Mouse (Mus musculus): ENCODE measurements at regions not wholly inside any gene's neighbourhood (a gene's known extent, or its start where the extent isn't known, plus 50 kb on each side); places are given as distances from the start of the nearest gene placed in this dataset.

- H3K9ac ChIP-seq: no peak overlapping the region
- H3K36me3 ChIP-seq (ENCODE audit: insufficient read depth): no peaks in the 10 kb centered on the region
- DNase-seq: no peak
- no peak overlapping the region for H3K27ac ChIP-seq (ENCODE audit: low read depth, low read length)
- no peaks in the 10 kb centered on the region for H3K27me3 ChIP-seq (ENCODE audit: insufficient read depth, low read length)
- no peak overlapping the region for H3K4me2 ChIP-seq (ENCODE audit: low read depth)
- ATAC-seq: no peak
- H3K9me3 ChIP-seq (ENCODE audit: low read length): no peaks in the 10 kb centered on the region
- WGBS: 59% methylated on average over 2 of the region's 2 CpGs
- no peak overlapping the region for H3K4me3 ChIP-seq (ENCODE audit: low read depth, low read length)
- H3K4me1 ChIP-seq (ENCODE audit: insufficient read depth): no peaks in the 10 kb centered on the region
- no peak for TF ChIP-seq CTCF (IDR thresholded peaks at IDR 0.05; ENCODE audit: low read depth)
These were observed 54.9 kb downstream of the Cbln1 start for GRCm38 (mm10) chr8:87417466-87417865.

- Histone ChIP-seq H3K36me3 (ENCODE audit: insufficient read depth) (no peaks in the 10 kb centered on the region), H3K4me3 (ENCODE audit: low read depth, low read length) (no peak overlapping the region), H3K9me3 (ENCODE audit: low read length) (no peaks in the 10 kb centered on the region), H3K4me2 (ENCODE audit: low read depth) (no peak overlapping the region), H3K4me1 (ENCODE audit: insufficient read depth) (no peaks in the 10 kb centered on the region), H3K9ac (no peak overlapping the region), H3K27me3 (ENCODE audit: insufficient read depth, low read length) (no peaks in the 10 kb centered on the region), H3K27ac (ENCODE audit: low read depth, low read length) (no peak overlapping the region)
- DNase-seq (no peak), ATAC-seq (no peak)
- 86% methylated on average over 3 of the region's 3 CpGs for WGBS
- no peak for TF ChIP-seq CTCF (IDR thresholded peaks at IDR 0.05; ENCODE audit: low read depth)
These were observed 57.3 kb downstream of the Cbln1 start for GRCm38 (mm10) chr8:87415051-87415630.

GRCm38 (mm10) chr8:87389016-87389415 lies 83.4 kb downstream of the Cbln1 start:
- Histone ChIP-seq H3K4me1 (ENCODE audit: insufficient read depth) (no peaks in the 10 kb centered on the region), H3K36me3 (ENCODE audit: insufficient read depth) (no peaks in the 10 kb centered on the region), H3K27me3 (ENCODE audit: insufficient read depth, low read length) (no peaks in the 10 kb centered on the region), H3K9me3 (ENCODE audit: low read length) (no peaks in the 10 kb centered on the region), H3K4me3 (ENCODE audit: low read depth, low read length) (no peak overlapping the region), H3K9ac (no peak overlapping the region), H3K4me2 (ENCODE audit: low read depth) (no peak overlapping the region), H3K27ac (ENCODE audit: low read depth, low read length) (no peak overlapping the region)
- ATAC-seq: no peak
- WGBS: 91% methylated on average over 2 of the region's 2 CpGs
- TF ChIP-seq CTCF (IDR thresholded peaks at IDR 0.05; ENCODE audit: low read depth): no peak
- DNase-seq: no peak

GRCm38 (mm10) chr8:87383527-87384206 lies 88.7 kb downstream of the Cbln1 start:
- no peak for ATAC-seq
- Histone ChIP-seq H3K27me3 (ENCODE audit: insufficient read depth, low read length) (no peaks in the 10 kb centered on the region), H3K27ac (ENCODE audit: low read depth, low read length) (no peak overlapping the region), H3K4me3 (ENCODE audit: low read depth, low read length) (no peak overlapping the region), H3K9me3 (ENCODE audit: low read length) (no peaks in the 10 kb centered on the region), H3K4me1 (ENCODE audit: insufficient read depth) (no peaks in the 10 kb centered on the region), H3K4me2 (ENCODE audit: low read depth) (no peak overlapping the region), H3K9ac (no peak overlapping the region), H3K36me3 (ENCODE audit: insufficient read depth) (no peaks in the 10 kb centered on the region)
- no peak for DNase-seq
- TF ChIP-seq CTCF (IDR thresholded peaks at IDR 0.05; ENCODE audit: low read depth): no peak
- WGBS: 39% methylated on average over 12 of the region's 12 CpGs

DNA sequence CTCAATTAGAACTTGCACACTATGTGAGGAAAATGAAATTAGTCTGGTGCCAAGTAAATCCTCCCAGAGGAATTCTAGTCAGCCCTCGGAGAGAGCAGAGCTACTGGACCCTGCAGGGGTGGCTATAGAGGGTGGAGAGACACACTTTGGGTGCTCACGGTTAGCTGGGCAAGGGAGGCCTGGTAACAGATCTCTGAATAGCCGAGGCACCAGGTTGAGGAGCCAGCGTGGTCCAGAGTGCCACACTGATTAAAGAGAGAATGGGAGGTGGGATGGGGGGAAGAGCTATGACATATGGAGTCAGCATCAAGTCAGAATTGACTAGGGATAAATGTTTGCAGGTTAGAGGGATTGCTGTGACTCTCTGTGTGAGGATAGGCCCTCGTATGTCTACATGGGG lies 90.1 kb downstream of the Cbln1 start:
- no peaks in the 10 kb centered on the region for H3K9me3 ChIP-seq (ENCODE audit: low read length)
- DNase-seq (no peak), ATAC-seq (no peak)
- no peaks in the 10 kb centered on the region for H3K4me1 ChIP-seq (ENCODE audit: insufficient read depth)
- no peak overlapping the region for H3K9ac ChIP-seq
- no peaks in the 10 kb centered on the region for H3K27me3 ChIP-seq (ENCODE audit: insufficient read depth, low read length)
- H3K4me3 ChIP-seq (ENCODE audit: low read depth, low read length): no peak overlapping the region
- 76% methylated on average over 5 of the region's 5 CpGs for WGBS
- no peak for TF ChIP-seq CTCF (IDR thresholded peaks at IDR 0.05; ENCODE audit: low read depth)
- H3K36me3 ChIP-seq (ENCODE audit: insufficient read depth): no peaks in the 10 kb centered on the region
- H3K27ac ChIP-seq (ENCODE audit: low read depth, low read length): no peak overlapping the region
- no peak overlapping the region for H3K4me2 ChIP-seq (ENCODE audit: low read depth)

GRCm38 (mm10) chr8:87380791-87381190 lies 91.6 kb downstream of the Cbln1 start:
- no peaks in the 10 kb centered on the region for H3K27me3 ChIP-seq (ENCODE audit: insufficient read depth, low read length)

GRCm38 (mm10) chr8:87379296-87379695 lies 93.1 kb downstream of the Cbln1 start:
- no peak for DNase-seq
- no peak for ATAC-seq
- no peaks in the 10 kb centered on the region for H3K36me3 ChIP-seq (ENCODE audit: insufficient read depth)
- H3K9me3 ChIP-seq (ENCODE audit: low read length): no peaks in the 10 kb centered on the region
- H3K4me3 ChIP-seq (ENCODE audit: low read depth, low read length): no peak overlapping the region
- H3K4me2 ChIP-seq (ENCODE audit: low read depth): no peak overlapping the region
- no peak overlapping the region for H3K27ac ChIP-seq (ENCODE audit: low read depth, low read length)
- no peaks in the 10 kb centered on the region for H3K27me3 ChIP-seq (ENCODE audit: insufficient read depth, low read length)
- H3K9ac ChIP-seq: no peak overlapping the region
- 96% methylated on average over 8 of the region's 8 CpGs for WGBS
- TF ChIP-seq CTCF (IDR thresholded peaks at IDR 0.05; ENCODE audit: low read depth): no peak
- no peaks in the 10 kb centered on the region for H3K4me1 ChIP-seq (ENCODE audit: insufficient read depth)

More at GRCm38 (mm10) chr8:87380791-87381190, 91.6 kb downstream of the Cbln1 start:
- no peak for TF ChIP-seq CTCF (IDR thresholded peaks at IDR 0.05; ENCODE audit: low read depth)
- Histone ChIP-seq H3K9me3 (ENCODE audit: low read length) (no peaks in the 10 kb centered on the region), H3K36me3 (ENCODE audit: insufficient read depth) (no peaks in the 10 kb centered on the region), H3K4me1 (ENCODE audit: insufficient read depth) (no peaks in the 10 kb centered on the region), H3K4me2 (ENCODE audit: low read depth) (no peak overlapping the region), H3K4me3 (ENCODE audit: low read depth, low read length) (no peak overlapping the region), H3K27ac (ENCODE audit: low read depth, low read length) (no peak overlapping the region), H3K9ac (no peak overlapping the region)
- WGBS: 81% methylated on average over 3 of the region's 3 CpGs
- ATAC-seq: no peak
- no peak for DNase-seq
